Mouse (Mus musculus) hindbrain, postnatal 0 days (tissue): ENCODE results near the gene Aurkb. TPM values are rescaled to one million over a fixed set of nuclear protein-coding genes. Genes with fewer than 3 reads are reported as not detected.

ENCODE experiments used
- ATAC-seq: fragments of 200-750 bp; cut with Nextera tagmentation; 2 replicates; pipeline ENCODE4 v1.8.0; 2017; ENCODE audit warnings: mild to moderate bottlenecking, moderate TSS enrichment, moderate library complexity
- DNase-seq: peaks from one replicate; pipeline ENCODE4 v3.0.0-alpha.2; 2015; ENCODE audit warnings: low spot score
- H3K27ac ChIP-seq: fragments of 300-500 bp; sonication (generic); 2 replicates; pipeline ENCODE4 v1.5.1; 2014; ENCODE audit warnings: mild to moderate bottlenecking
- H3K27me3 ChIP-seq: fragments of 300-500 bp; sonication (generic); 2 replicates; pipeline ENCODE4 v1.6.1; 2014; ENCODE audit warnings: low read length, mixed read lengths; ENCODE audit not compliant: insufficient read depth
- H3K36me3 ChIP-seq: fragments of 300-500 bp; sonication (generic); 2 replicates; pipeline ENCODE4 v1.6.1; 2014; ENCODE audit warnings: low read length, mixed read lengths; ENCODE audit not compliant: insufficient read depth
- H3K4me1 ChIP-seq: fragments of 300-500 bp; sonication (generic); 2 replicates; pipeline ENCODE4 v1.6.1; 2014; ENCODE audit warnings: antibody characterized with exemption, low read length, mixed read lengths; ENCODE audit not compliant: insufficient read depth
- H3K4me2 ChIP-seq: fragments of 300-500 bp; sonication (generic); 2 replicates; pipeline ENCODE4 v1.6.1; 2014; ENCODE audit warnings: low read depth, mild to moderate bottlenecking, low read length, moderate library complexity, mixed read lengths
- H3K4me3 ChIP-seq: fragments of 300-500 bp; sonication (generic); 2 replicates; pipeline ENCODE4 v1.5.1; 2014; ENCODE audit warnings: low read length
- H3K9ac ChIP-seq: fragments of 300-500 bp; sonication (generic); replicated peaks from 2 replicates; pipeline ENCODE4 v1.6.1; 2014; ENCODE audit warnings: mild to moderate bottlenecking, low read length, moderate library complexity, mixed read lengths
- H3K9me3 ChIP-seq: fragments of 300-500 bp; sonication (generic); 2 replicates; pipeline ENCODE4 v1.6.1; 2016; ENCODE audit warnings: low read length, mixed read lengths
- CTCF ChIP-seq: IDR thresholded peaks from 2 replicates; pipeline ENCODE4 v1.5.1; 2016; ENCODE audit warnings: antibody characterized with exemption, control low read depth, low read depth
- WGBS: fragments of 180-500 bp; shearing (Covaris S2); extraction: QIAGEN DNeasy Blood & Tissue Kit; methylation state at CpG from one replicate; pipeline ENCODE4 v1.1.7; 2014; 5-methylcytosine and 5-hydroxymethylcytosine counted together
- polyA plus RNA-seq: library from polyadenylated mRNA; unstranded; fragments of >200 nt; fragmentation: Nextera tagmentation; extraction: Ambion mirVana; gene quantifications from 2 replicates; pipeline ENCODE4 v1.2.1, GENCODE M21; 2015
- total RNA-seq: library from RNA; depleted of rRNA; stranded (reverse); fragments of >200 nt; gene quantifications from 2 replicates; pipeline ENCODE4 v1.2.3, GENCODE M21; 2014

Aurkb gene
- total and polyA plus RNA-seq, 2 experiments from 2014 or later, result 21.6 to 24.8 TPM

DNA sequence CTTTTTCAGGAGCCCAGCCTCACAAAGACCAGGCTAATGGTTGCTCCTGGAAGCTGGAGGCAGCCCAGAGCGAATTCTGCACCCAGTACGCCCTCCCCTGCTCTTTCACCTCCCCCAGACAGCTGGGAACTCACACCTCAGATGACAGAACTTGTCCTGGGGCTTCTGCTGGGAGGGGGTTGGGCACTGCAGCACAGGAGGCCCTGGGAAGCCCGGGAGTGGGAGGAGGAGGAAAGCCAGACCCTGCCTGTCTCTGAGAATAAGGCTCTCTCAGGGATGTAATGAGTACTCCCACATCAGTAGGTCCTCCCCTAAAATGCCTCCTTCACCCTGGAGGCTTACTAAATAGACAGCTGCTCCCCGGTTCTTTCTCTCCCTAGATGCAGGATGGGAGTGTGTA is 41.6 kb downstream of the Aurkb start:
- DNase-seq, result no peak

GRCm38 (mm10) chr11:69087597-69087996 is 42.1 kb downstream of the Aurkb start:
- H3K27ac ChIP-seq, result peak overlapping the region; percentile 99; the same call in 1 of the 2 replicates
- ATAC-seq (no peak), DNase-seq (no peak)
- peak overlapping the region; percentile 100; the same call in 1 of the 2 replicates for H3K9ac ChIP-seq
- no peak overlapping the region for H3K4me3 ChIP-seq
- TF ChIP-seq CTCF, result no peak
- H3K4me1 ChIP-seq, result peaks cover 13% of the 10 kb centered on the region
- H3K27me3 ChIP-seq, result no peaks in the 10 kb centered on the region
- peaks cover 6% of the 10 kb centered on the region; the same call in 1 of the 2 replicates for H3K36me3 ChIP-seq
- H3K9me3 ChIP-seq, result no peaks in the 10 kb centered on the region
- WGBS, result 55% methylated on average over 2 of the region's 2 CpGs
- H3K4me2 ChIP-seq, result peak overlapping the region; percentile 97

More for the DNA sequence above, 41.6 kb downstream of the Aurkb start:
- no peak for TF ChIP-seq CTCF
- Histone ChIP-seq H3K4me2 (no peak overlapping the region), H3K9me3 (no peaks in the 10 kb centered on the region), H3K27ac (no peak overlapping the region; the same call in 1 of the 2 replicates), H3K4me1 (peaks cover 13% of the 10 kb centered on the region), H3K4me3 (no peak overlapping the region), H3K36me3 (peaks cover 6% of the 10 kb centered on the region; the same call in 1 of the 2 replicates), H3K27me3 (no peaks in the 10 kb centered on the region), H3K9ac (no peak overlapping the region)
- no peak for ATAC-seq
- WGBS, result 41% methylated on average over 4 of the region's 4 CpGs

- Histone ChIP-seq H3K9me3 (no peaks in the 10 kb centered on the region), H3K36me3 (peaks cover 6% of the 10 kb centered on the region; the same call in 1 of the 2 replicates), H3K27me3 (no peaks in the 10 kb centered on the region), H3K9ac (peak within 1 kb of the TSS; percentile 100), H3K4me1 (peaks cover 13% of the 10 kb centered on the region), H3K4me2 (peak within 1 kb of the TSS; percentile 97), H3K27ac (peak within 1 kb of the TSS; percentile 99), H3K4me3 (peak within 1 kb of the TSS; percentile 99)
- DNase-seq (peak; percentile 97), ATAC-seq (peak; percentile 91)
- WGBS, result under 1% methylated on average over 66 of the region's 67 CpGs
- no peak for TF ChIP-seq CTCF
These were observed 42.8 kb downstream of the Aurkb start, which contains the start of gene Vamp2 for GRCm38 (mm10) chr11:69088103-69088855. TSS of gene Vamp2 (plus strand) at chr11:69088490.

- Histone ChIP-seq H3K27me3 (no peaks in the 10 kb centered on the region), H3K4me1 (peaks cover 13% of the 10 kb centered on the region), H3K4me3 (peak overlapping the region; percentile 99), H3K36me3 (peaks cover 6% of the 10 kb centered on the region; the same call in 1 of the 2 replicates), H3K4me2 (peak overlapping the region; percentile 97), H3K9me3 (no peaks in the 10 kb centered on the region), H3K9ac (peak overlapping the region; percentile 100), H3K27ac (peak overlapping the region; percentile 99)
- DNase-seq, result no peak
- 0 out of 2 replicates have a peak, but pooled peaks have one; percentile 2 for ATAC-seq
- 10% methylated on average over 25 of the region's 25 CpGs for WGBS
- 0 out of 2 replicates have a peak, but pooled peaks have one; percentile 5 for TF ChIP-seq CTCF
These were observed 43.6 kb downstream of the Aurkb start for GRCm38 (mm10) chr11:69088856-69089615.

DNA sequence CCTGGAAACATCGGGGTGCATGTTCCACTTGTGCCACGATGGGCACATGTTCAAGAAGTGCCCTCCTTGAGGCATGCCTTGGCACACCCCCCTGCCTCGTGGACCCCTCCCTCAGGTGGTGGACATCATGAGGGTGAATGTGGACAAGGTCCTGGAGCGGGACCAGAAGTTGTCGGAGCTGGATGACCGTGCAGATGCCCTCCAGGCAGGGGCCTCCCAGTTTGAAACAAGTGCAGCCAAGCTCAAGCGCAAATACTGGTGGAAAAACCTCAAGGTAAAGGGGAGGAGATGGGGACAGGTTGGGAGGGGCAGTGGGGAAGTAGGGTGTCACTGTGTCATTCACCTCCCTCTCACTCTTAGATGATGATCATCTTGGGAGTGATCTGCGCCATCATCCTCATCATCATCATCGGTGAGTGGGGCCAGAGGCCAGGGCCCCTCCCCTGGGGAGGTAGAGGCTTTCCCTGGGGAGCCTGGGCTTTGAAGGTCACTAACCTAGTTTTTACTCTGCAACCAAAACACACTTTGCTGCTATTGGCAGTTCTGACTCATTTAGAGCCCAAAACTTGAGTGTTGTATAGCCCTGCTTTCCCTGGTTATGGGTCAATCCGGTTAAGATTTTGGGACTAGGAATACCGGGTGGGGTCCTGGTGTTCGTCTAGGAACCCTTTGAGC is 44.3 kb downstream of the Aurkb start:
- WGBS, result 77% methylated on average over 12 of the region's 12 CpGs
- TF ChIP-seq CTCF, result no peak

GRCm38 (mm10) chr11:69090367-69090766 is 44.9 kb downstream of the Aurkb start:
- peak overlapping the region; percentile 100 for H3K9ac ChIP-seq
- H3K27ac ChIP-seq, result no peak overlapping the region
- no peak overlapping the region for H3K4me3 ChIP-seq
- ATAC-seq, result no peak
- H3K27me3 ChIP-seq, result no peaks in the 10 kb centered on the region
- DNase-seq, result no peak
- 59% methylated on average over 5 of the region's 6 CpGs for WGBS
- no peak for TF ChIP-seq CTCF
- H3K4me2 ChIP-seq, result peak overlapping the region; percentile 97; the same call in 1 of the 2 replicates
- peaks cover 15% of the 10 kb centered on the region for H3K4me1 ChIP-seq
- H3K9me3 ChIP-seq, result no peaks in the 10 kb centered on the region
- H3K36me3 ChIP-seq, result peaks cover 6% of the 10 kb centered on the region; the same call in 1 of the 2 replicates

More for the DNA sequence above, 44.3 kb downstream of the Aurkb start:
- H3K9ac ChIP-seq, result peak overlapping the region; percentile 100
- peak overlapping the region; percentile 99 for H3K27ac ChIP-seq
- peaks cover 13% of the 10 kb centered on the region for H3K4me1 ChIP-seq
- ATAC-seq (no peak), DNase-seq (no peak)
- H3K4me3 ChIP-seq, result peak overlapping the region; percentile 99
- H3K27me3 ChIP-seq, result no peaks in the 10 kb centered on the region
- H3K4me2 ChIP-seq, result peak overlapping the region; percentile 97
- no peaks in the 10 kb centered on the region for H3K9me3 ChIP-seq
- peaks cover 6% of the 10 kb centered on the region; the same call in 1 of the 2 replicates for H3K36me3 ChIP-seq
